In genomic region chr1:190927311-190927710, GRCm38 (mm10) we compare ENCODE assay signal across 9 mouse cellular contexts. TPM values are rescaled to one million over a fixed set of nuclear protein-coding genes. Genes with fewer than 3 reads are reported as not detected.
DNase-seq lines count a peak whose midpoint lies in the region; ATAC-seq and TF ChIP-seq lines count a peak whose summit lies in the region.
"Had no signal": no experiment of that assay in that cellular context is flagged by ENCODE, and none has a peak within 500 bp of the region (broad histone marks: within the 10 kb centered on the region; RNA-seq: fewer than 3 reads in every experiment).

No protein-coding gene starts in this region.

- H3K27ac ChIP-seq in heart, embryonic 11.5 days (ENCODE audit: low read depth, low read length): no peak overlapping the region
- H3K27ac ChIP-seq in CH12.LX (ENCODE audit: insufficient read depth, low read depth): no peak overlapping the region
- H3K27ac ChIP-seq in forebrain, embryonic 16.5 days (ENCODE audit: low read length): no peak overlapping the region
- H3K27ac ChIP-seq in liver, embryonic 14.5 days: no peak overlapping the region

- dilution Hi-C loops in CH12.LX (cut with MboI; ENCODE audit: extremely low pct_ligation_motif_present, extremely low pct_unique_long_range_greater_than_20kb, low sequenced_read_pairs): no loop called here

- no peak for TF ChIP-seq CTCF in CH12.LX (conservative IDR thresholded peaks at IDR 0.05 in 1 of 2, IDR thresholded peaks at IDR 0.05 in 1 of 2; ENCODE audit: low read depth in 2 of 2, low read length in 2 of 2)
- TF ChIP-seq CTCF in liver, embryonic 14.5 days (IDR thresholded peaks at IDR 0.05; ENCODE audit: low read depth): no peak

- no peak for DNase-seq in heart, postnatal 25 days (ENCODE audit: low spot score)
- DNase-seq in CH12.LX (ENCODE audit: extremely low read depth): no peak
- no peak for DNase-seq in liver, embryonic 14.5 days (ENCODE audit: low read depth in 3 of 3, low spot score in 3 of 3)
- DNase-seq in c-Kit-positive CD71-positive TER-119-positive erythroid progenitor cells, embryonic 14.5 days (ENCODE audit: low spot score): no peak
- DNase-seq in gastrocnemius, adult 18-20 months (ENCODE audit: low spot score): no peak
- DNase-seq in kidney, adult 18-20 months: no peak
- DNase-seq: thymus, adult 2 months had no signal

- WGBS in heart, embryonic 11.5 days (ENCODE audit: insufficient replicate concordance): 89% methylated on average over 3 of the region's 3 CpGs
- WGBS in forebrain, embryonic 16.5 days: 94% methylated on average over 3 of the region's 3 CpGs
- WGBS in liver, embryonic 14.5 days (ENCODE audit: insufficient replicate concordance): 76% methylated on average over 3 of the region's 3 CpGs

- TF ChIP-seq RAD21 in CH12.LX (IDR thresholded peaks at IDR 0.05; ENCODE audit: low read depth, low read length): no peak

- ATAC-seq in heart, embryonic 11.5 days (replicated peaks; ENCODE audit: insufficient number of reproducible peaks, low FRiP score, low TSS enrichment): no peak
- no peak for ATAC-seq in forebrain, embryonic 16.5 days
- ATAC-seq in liver, embryonic 14.5 days (ENCODE audit: insufficient read depth): no peak

- no peak overlapping the region for H3K9ac ChIP-seq in heart, embryonic 11.5 days (ENCODE audit: low read depth, low read length)
- H3K9ac ChIP-seq in CH12.LX (ENCODE audit: insufficient read depth, low read depth): no peak overlapping the region
- H3K9ac ChIP-seq in forebrain, embryonic 16.5 days (replicated peaks; ENCODE audit: low read depth, low read length): no peak overlapping the region
- no peak overlapping the region for H3K9ac ChIP-seq in liver, embryonic 14.5 days (replicated peaks)

- H3K4me3 ChIP-seq in heart, embryonic 11.5 days (ENCODE audit: low read depth, low read length): peak overlapping the region; percentile 64; the same call in 1 of the 2 replicates
- peak overlapping the region in 2 of 3 experiments; percentile 70 to 77 for H3K4me3 ChIP-seq in CH12.LX (replicated peaks in 1 of 3; ENCODE audit: low read depth in 2 of 3, low read length in 2 of 3, poor library complexity in 1 of 3)
- no peak overlapping the region for H3K4me3 ChIP-seq in forebrain, embryonic 16.5 days (replicated peaks; ENCODE audit: low read length)
- peak overlapping the region in 1 of 2 experiments; percentile 82; a peak in 2 of 4 replicates for H3K4me3 ChIP-seq in liver, embryonic 14.5 days (ENCODE audit: insufficient read depth in 1 of 2, low read depth in 2 of 2, low read length in 2 of 2)

- intact Hi-C loops in heart, postnatal 25 days (cut with DNase I): loop anchor here (2.0 kb wide), 1 partner anchor 15 kb away; no protein-coding TSS in a partner anchor

- H3K4me1 ChIP-seq in heart, embryonic 11.5 days (ENCODE audit: control insufficient read depth, insufficient read depth, low read length): peaks cover 10% of the 10 kb centered on the region; the same call in 1 of the 2 replicates
- peaks cover 0 to 21% of the 10 kb centered on the region in 2 experiments; a peak in 3 of 4 replicates for H3K4me1 ChIP-seq in CH12.LX (ENCODE audit: control insufficient read depth in 1 of 2, insufficient read depth in 2 of 2)
- H3K4me1 ChIP-seq in forebrain, embryonic 16.5 days (replicated peaks; ENCODE audit: control insufficient read depth, insufficient read depth, low read length): peaks cover 10% of the 10 kb centered on the region
- peaks cover 11 to 16% of the 10 kb centered on the region in 2 experiments for H3K4me1 ChIP-seq in liver, embryonic 14.5 days (replicated peaks; ENCODE audit: control insufficient read depth in 2 of 2, insufficient read depth in 2 of 2, low read length in 1 of 2)

- no peak for TF ChIP-seq EP300 in CH12.LX (IDR thresholded peaks at IDR 0.05; ENCODE audit: low read length)
- no peak for TF ChIP-seq EP300 in liver, embryonic 14.5 days (IDR thresholded peaks at IDR 0.05; ENCODE audit: low read depth)

- H3K36me3 ChIP-seq in heart, embryonic 11.5 days (ENCODE audit: control insufficient read depth, insufficient read depth, low read length): no peaks in the 10 kb centered on the region
- H3K36me3 ChIP-seq in CH12.LX (replicated peaks in 1 of 2; ENCODE audit: control insufficient read depth in 1 of 2, insufficient read depth in 1 of 2, low read length in 1 of 2): peaks cover 0 to 10% of the 10 kb centered on the region in 2 experiments
- H3K36me3 ChIP-seq in forebrain, embryonic 16.5 days (ENCODE audit: control insufficient read depth, insufficient read depth): no peaks in the 10 kb centered on the region
- H3K36me3 ChIP-seq in liver, embryonic 14.5 days (replicated peaks; ENCODE audit: control insufficient read depth, insufficient read depth, low read depth): no peaks in the 10 kb centered on the region

- peak overlapping the region; percentile 91 for H3K4me2 ChIP-seq in heart, embryonic 11.5 days
- no peak overlapping the region for H3K4me2 ChIP-seq in CH12.LX (ENCODE audit: insufficient read depth, low read depth, poor library complexity, severe bottlenecking)
- H3K4me2 ChIP-seq in forebrain, embryonic 16.5 days (ENCODE audit: low read length): peak overlapping the region; percentile 87; the same call in 1 of the 2 replicates
- H3K4me2 ChIP-seq in liver, embryonic 14.5 days (ENCODE audit: low read depth): peak overlapping the region; percentile 95

- in situ Hi-C loops in CH12.LX (cut with MboI; ENCODE audit: low pct_ligation_motif_present, low pct_unique_long_range_greater_than_20kb, low sequenced_read_pairs): no loop called here

- no peak for TF ChIP-seq POLR2A in CH12.LX (IDR thresholded peaks at IDR 0.05; ENCODE audit: low read depth, low read length)

- H3K9me3 ChIP-seq in heart, embryonic 11.5 days (replicated peaks; ENCODE audit: control insufficient read depth, low read length): no peaks in the 10 kb centered on the region
- no peaks in the 10 kb centered on the region for H3K9me3 ChIP-seq in CH12.LX (replicated peaks; ENCODE audit: low read length)
- no peaks in the 10 kb centered on the region for H3K9me3 ChIP-seq in forebrain, embryonic 16.5 days (ENCODE audit: control insufficient read depth, low read length)
- no peaks in the 10 kb centered on the region for H3K9me3 ChIP-seq in liver, embryonic 14.5 days (ENCODE audit: control insufficient read depth, low read length)

- peaks cover 3% of the 10 kb centered on the region; the same call in 1 of the 2 replicates for H3K79me2 ChIP-seq in CH12.LX (replicated peaks; ENCODE audit: control insufficient read depth, extremely low read depth, insufficient read depth, poor library complexity, severe bottlenecking)

- H3K27me3 ChIP-seq in heart, embryonic 11.5 days (ENCODE audit: control insufficient read depth, insufficient read depth, low read length): no peaks in the 10 kb centered on the region
- H3K27me3 ChIP-seq in CH12.LX (replicated peaks): no peaks in the 10 kb centered on the region
- no peaks in the 10 kb centered on the region for H3K27me3 ChIP-seq in forebrain, embryonic 16.5 days (replicated peaks; ENCODE audit: control insufficient read depth, insufficient read depth, low read length)
- H3K27me3 ChIP-seq in liver, embryonic 14.5 days (ENCODE audit: control insufficient read depth, insufficient read depth, low read length): no peaks in the 10 kb centered on the region

TF ChIP-seq in CH12.LX, 34 proteins besides CTCF, POLR2A, EP300 and RAD21 (continues in another document):
- TF ChIP-seq MYC (IDR thresholded peaks at IDR 0.05; ENCODE audit: low read depth, low read length): no peak
- no peak for TF ChIP-seq JUND (conservative IDR thresholded peaks at IDR 0.05; ENCODE audit: low read depth, low read length)
- no peak for TF ChIP-seq ZKSCAN1 (IDR thresholded peaks at IDR 0.05; ENCODE audit: borderline replicate concordance, low read depth, low read length)
- TF ChIP-seq ELF1 (IDR thresholded peaks at IDR 0.05; ENCODE audit: low read depth, low read length): no peak
- TF ChIP-seq USF1 (IDR thresholded peaks at IDR 0.05; ENCODE audit: low read depth, low read length): no peak
- TF ChIP-seq RCOR1 (conservative IDR thresholded peaks at IDR 0.05; ENCODE audit: low read depth, low read length): no peak
- TF ChIP-seq MEF2A (IDR thresholded peaks at IDR 0.05; ENCODE audit: borderline replicate concordance, low read depth, low read length): no peak
- no peak for TF ChIP-seq CHD2 (IDR thresholded peaks at IDR 0.05; ENCODE audit: low read length)
- no peak for TF ChIP-seq SMC3 (IDR thresholded peaks at IDR 0.05; ENCODE audit: low read depth, low read length)

RNA-seq across cellular contexts. Expression of gene Angel2, which starts 2.4 kb away (rescaled TPM):
- 32.3 and 34.6 TPM in 2 replicates for polyA plus RNA-seq in heart, embryonic 11.5 days (2014; fragmentation: Nextera tagmentation; extraction: Ambion mirVana)
- 10 to 100 TPM; 26.6 to 28.3 TPM for total RNA-seq in heart, postnatal 25 days (2021)
- total RNA-seq in CH12.LX (2012; rRNA removed): 24.4 and 25.3 TPM in 2 replicates
- 49.9 and 53.6 TPM in 2 replicates for total RNA-seq in CH12.LX (2014; rRNA removed)
- 34.2 and 34.8 TPM in 2 replicates for polyA plus RNA-seq in CH12.LX (2012; ENCODE audit: insufficient read length, low read depth)
- 60.3 and 72.0 TPM in 2 replicates for polyA plus RNA-seq in forebrain, embryonic 16.5 days (2015; fragmentation: Nextera tagmentation; extraction: Ambion mirVana)
- polyA plus RNA-seq in liver, embryonic 14.5 days (2012; rRNA removed): 8.2 and 11.8 TPM in 2 replicates
- 15.1 and 15.3 TPM in 2 replicates for polyA plus RNA-seq in liver, embryonic 14.5 days (2014; fragmentation: Nextera tagmentation; extraction: Ambion mirVana)
- 10 to 100 TPM; 26.4 to 30.1 TPM for total RNA-seq in gastrocnemius, adult 18-20 months (2021)

RNA-seq across cellular contexts. Expression of gene Rps6kc1, which starts 15.7 kb away (rescaled TPM):
- 8.9 and 11.3 TPM in 2 replicates for polyA plus RNA-seq in heart, embryonic 11.5 days (2014; fragmentation: Nextera tagmentation; extraction: Ambion mirVana)
- total RNA-seq in heart, postnatal 25 days (2021): 10 to 100 TPM; 16.6 to 16.9 TPM
- total RNA-seq in CH12.LX (2012; rRNA removed) (12.5 and 14.0 TPM in 2 replicates), CH12.LX (2014; rRNA removed) (7.2 and 7.8 TPM in 2 replicates)
- 16.0 and 18.0 TPM in 2 replicates for polyA plus RNA-seq in CH12.LX (2012; ENCODE audit: insufficient read length, low read depth)
- 31.9 and 32.7 TPM in 2 replicates for polyA plus RNA-seq in forebrain, embryonic 16.5 days (2015; fragmentation: Nextera tagmentation; extraction: Ambion mirVana)
- polyA plus RNA-seq in liver, embryonic 14.5 days (2012; rRNA removed): 1.5 and 1.9 TPM in 2 replicates
- 3.5 and 3.6 TPM in 2 replicates for polyA plus RNA-seq in liver, embryonic 14.5 days (2014; fragmentation: Nextera tagmentation; extraction: Ambion mirVana)
- total RNA-seq in gastrocnemius, adult 18-20 months (2021): 10 to 100 TPM; 18.2 to 18.7 TPM

RNA-seq across cellular contexts. Expression of gene Vash2, which starts 51.8 kb away (rescaled TPM):
- 66.2 and 75.8 TPM in 2 replicates for polyA plus RNA-seq in heart, embryonic 11.5 days (2014; fragmentation: Nextera tagmentation; extraction: Ambion mirVana)
- under 1 TPM; 0.62 to 0.64 TPM for total RNA-seq in heart, postnatal 25 days (2021)
- total RNA-seq in CH12.LX (2012; rRNA removed) (0.04 and 0.08 TPM in 2 replicates), CH12.LX (2014; rRNA removed) (0.05 and 0.17 TPM in 2 replicates)
- 0.16 and 0.25 TPM in 2 replicates for polyA plus RNA-seq in CH12.LX (2012; ENCODE audit: insufficient read length, low read depth)
- polyA plus RNA-seq in forebrain, embryonic 16.5 days (2015; fragmentation: Nextera tagmentation; extraction: Ambion mirVana): 99.9 and 109 TPM in 2 replicates
- polyA plus RNA-seq in liver, embryonic 14.5 days (2012; rRNA removed): 0.40 and 0.52 TPM in 2 replicates
- 0.39 and 0.81 TPM in 2 replicates for polyA plus RNA-seq in liver, embryonic 14.5 days (2014; fragmentation: Nextera tagmentation; extraction: Ambion mirVana)
- under 1 TPM; 0.25 to 0.71 TPM for total RNA-seq in gastrocnemius, adult 18-20 months (2021)

Comparison
In these comparisons a context has a peak if more than half of its experiments do, and no peak if none do; other contexts are left out.
1. RNA of gene Vash2, which starts 51.8 kb away (polyA plus RNA-seq): 99.9 to 109 TPM in forebrain, embryonic 16.5 days and 66.2 to 75.8 TPM in heart, embryonic 11.5 days; 0.39 to 0.81 TPM in liver, embryonic 14.5 days and 0.16 to 0.25 TPM in CH12.LX; every median in the first group is over 10 times any median in the second.